Mouse (Mus musculus) forebrain, embryonic 10.5 days (tissue): Measurements from ENCODE around the gene Tpcn1. TPM values are rescaled to one million over a fixed set of nuclear protein-coding genes. Genes with fewer than 3 reads are reported as not detected.

Source experiments
- DNase-seq: peaks from one replicate; pipeline ENCODE4 v3.0.0-alpha.2; 2017; ENCODE audit warnings: low spot score; ENCODE audit errors: extremely low spot score
- H3K27ac ChIP-seq: fragments of 300-500 bp; sonication (generic); 2 replicates; pipeline ENCODE4 v1.5.1; 2016; ENCODE audit warnings: mild to moderate bottlenecking
- H3K27me3 ChIP-seq: fragments of 300-500 bp; sonication (generic); 2 replicates; pipeline ENCODE4 v1.6.1; 2016; ENCODE audit warnings: mild to moderate bottlenecking; ENCODE audit not compliant: poor library complexity, severe bottlenecking
- H3K36me3 ChIP-seq: fragments of 300-500 bp; sonication (generic); replicated peaks from 2 replicates; pipeline ENCODE4 v1.6.1; 2016; ENCODE audit warnings: mild to moderate bottlenecking, moderate library complexity
- H3K4me1 ChIP-seq: fragments of 300-500 bp; sonication (generic); 2 replicates; pipeline ENCODE4 v1.6.1; 2016
- H3K4me3 ChIP-seq: fragments of 300-500 bp; sonication (generic); 2 replicates; pipeline ENCODE4 v1.5.1; 2016; ENCODE audit warnings: mild to moderate bottlenecking, moderate library complexity
- H3K9me3 ChIP-seq: fragments of 300-500 bp; sonication (generic); 2 replicates; pipeline ENCODE4 v1.6.1; 2016; ENCODE audit warnings: mild to moderate bottlenecking, moderate library complexity
- WGBS: fragments of 180-500 bp; shearing (Covaris S2); methylation state at CpG from one replicate; pipeline ENCODE4 v1.1.7; 2016; 5-methylcytosine and 5-hydroxymethylcytosine counted together
- polyA plus RNA-seq: library from polyadenylated mRNA; unstranded; fragments of >200 nt; fragmentation: Nextera tagmentation; extraction: Ambion mirVana; gene quantifications from 2 replicates; pipeline ENCODE4 v1.2.1, GENCODE M21; 2016

Tpcn1 gene
- polyA plus RNA-seq, 1 experiment from 2014 or later = 11.7 TPM

GRCm38 (mm10) chr5:120497071-120497470, 91.4 kb downstream of the Tpcn1 start:
- no peaks in the 10 kb centered on the region for H3K9me3 ChIP-seq
- H3K27me3 ChIP-seq = no peaks in the 10 kb centered on the region
- WGBS = 93% methylated on average over 3 of the region's 3 CpGs
- H3K27ac ChIP-seq = no peak overlapping the region
- H3K4me1 ChIP-seq = peaks cover 7% of the 10 kb centered on the region
- H3K36me3 ChIP-seq = peaks cover 57% of the 10 kb centered on the region
- no peak overlapping the region for H3K4me3 ChIP-seq
- no peak for DNase-seq

GRCm38 (mm10) chr5:120495703-120496226, 92.7 kb downstream of the Tpcn1 start:
- Histone ChIP-seq H3K9me3 (no peaks in the 10 kb centered on the region), H3K36me3 (peaks cover 65% of the 10 kb centered on the region), H3K4me1 (no peaks in the 10 kb centered on the region), H3K27me3 (no peaks in the 10 kb centered on the region), H3K27ac (no peak overlapping the region), H3K4me3 (no peak overlapping the region)
- WGBS = 91% methylated on average over 13 of the region's 13 CpGs
- DNase-seq = no peak

DNA sequence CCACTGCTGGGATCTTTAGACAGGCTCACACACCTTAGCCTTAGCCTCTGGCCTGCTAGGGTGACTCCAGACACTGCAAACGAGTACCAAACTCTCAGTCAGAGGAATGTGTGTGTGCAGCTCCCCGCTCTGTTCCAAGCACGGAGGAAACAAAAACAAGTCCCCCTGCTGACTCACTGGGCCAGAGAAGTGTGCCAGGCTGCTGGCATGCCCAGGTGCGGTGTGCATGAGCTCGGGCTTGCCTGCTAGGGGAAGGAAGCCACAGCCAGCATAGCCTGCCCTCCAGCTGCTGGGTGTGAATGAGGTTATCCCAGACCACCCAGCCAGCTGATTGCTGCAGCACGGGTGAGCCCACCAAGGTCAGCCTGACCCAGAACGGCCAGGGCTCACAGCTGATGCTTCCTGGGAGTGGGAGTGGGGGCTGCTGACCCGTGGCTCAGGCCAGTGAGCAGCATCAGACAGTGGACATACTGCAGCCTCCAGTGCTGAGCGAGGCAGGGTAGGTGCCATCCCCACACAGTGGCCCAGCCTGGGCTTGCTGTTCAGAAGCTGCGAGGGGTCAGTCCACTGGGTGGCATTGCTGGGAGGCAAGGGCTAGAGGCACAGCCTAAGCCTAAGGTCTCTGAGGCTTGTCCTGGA, 93.3 kb downstream of the Tpcn1 start:
- H3K27me3 ChIP-seq = no peaks in the 10 kb centered on the region
- H3K9me3 ChIP-seq = no peaks in the 10 kb centered on the region
- H3K4me1 ChIP-seq = no peaks in the 10 kb centered on the region
- H3K27ac ChIP-seq = no peak overlapping the region
- H3K4me3 ChIP-seq = no peak overlapping the region
- no peak for DNase-seq
- peaks cover 70% of the 10 kb centered on the region for H3K36me3 ChIP-seq
- 82% methylated on average over 10 of the region's 10 CpGs for WGBS

GRCm38 (mm10) chr5:120493873-120494395, 94.5 kb downstream of the Tpcn1 start:
- 90% methylated on average over 9 of the region's 9 CpGs for WGBS
- Histone ChIP-seq H3K9me3 (no peaks in the 10 kb centered on the region), H3K27me3 (no peaks in the 10 kb centered on the region), H3K4me1 (no peaks in the 10 kb centered on the region), H3K36me3 (peaks cover 73% of the 10 kb centered on the region), H3K4me3 (no peak overlapping the region), H3K27ac (no peak overlapping the region)
- no peak for DNase-seq

DNA sequence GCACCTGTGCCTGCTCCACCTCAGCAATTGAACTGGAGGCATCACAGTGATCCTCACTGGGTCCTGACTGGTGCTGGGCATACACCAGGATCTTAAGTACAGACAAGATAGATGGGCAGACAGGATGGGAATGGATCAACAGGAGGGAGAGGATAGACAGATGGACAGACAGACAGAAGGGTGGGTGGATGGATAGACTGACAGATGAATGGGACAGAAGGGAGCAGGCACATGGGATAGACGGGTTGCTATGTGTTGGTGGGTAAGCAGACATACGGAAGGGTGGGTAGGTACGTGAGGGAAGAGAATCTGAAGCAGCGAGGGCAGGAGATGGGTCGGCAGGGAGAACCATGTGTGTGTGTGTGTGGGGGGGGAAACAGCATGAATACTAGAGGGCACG, 95.0 kb downstream of the Tpcn1 start:
- peaks cover 73% of the 10 kb centered on the region for H3K36me3 ChIP-seq
- H3K9me3 ChIP-seq = no peaks in the 10 kb centered on the region
- H3K4me3 ChIP-seq = no peak overlapping the region
- WGBS = 92% methylated on average over 6 of the region's 6 CpGs
- H3K27me3 ChIP-seq = no peaks in the 10 kb centered on the region
- no peak for DNase-seq
- no peak overlapping the region for H3K27ac ChIP-seq
- no peaks in the 10 kb centered on the region for H3K4me1 ChIP-seq

- peak; percentile 54 for DNase-seq
- no peaks in the 10 kb centered on the region for H3K4me1 ChIP-seq
- H3K27me3 ChIP-seq = no peaks in the 10 kb centered on the region
- H3K9me3 ChIP-seq = no peaks in the 10 kb centered on the region
- peaks cover 74% of the 10 kb centered on the region for H3K36me3 ChIP-seq
- 0 out of 2 replicates have a peak overlapping the region, but pooled peaks have one; percentile 3 for H3K27ac ChIP-seq
- no peak overlapping the region for H3K4me3 ChIP-seq
- 75% methylated on average over 11 of the region's 11 CpGs for WGBS
Observed at GRCm38 (mm10) chr5:120492437-120492836, 96.0 kb downstream of the Tpcn1 start.

DNA sequence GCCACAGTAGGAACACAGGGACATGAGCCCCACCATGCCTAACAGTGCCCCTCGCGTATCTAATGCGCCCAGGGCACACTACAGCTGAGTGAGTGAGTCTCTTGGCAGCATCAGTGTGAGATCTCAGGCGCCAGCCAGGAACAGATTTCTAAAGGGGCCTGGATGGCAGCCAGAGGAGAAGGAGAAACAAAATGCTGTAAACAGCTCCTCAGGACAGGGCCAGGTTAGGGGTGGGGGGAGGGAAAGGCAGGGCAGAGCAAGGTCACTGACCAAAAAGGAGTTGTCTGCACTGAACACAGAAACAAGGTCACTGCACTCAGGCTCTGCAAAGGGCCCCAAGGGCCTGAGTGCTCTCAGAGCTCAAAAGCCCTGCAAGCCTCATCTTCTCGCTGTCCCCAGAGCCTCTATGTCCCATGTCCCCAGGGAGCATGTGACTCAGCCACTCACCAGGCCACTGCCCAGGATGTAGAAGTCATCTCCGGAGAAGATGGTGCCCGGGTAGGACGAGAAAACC, 97.7 kb downstream of the Tpcn1 start:
- H3K36me3 ChIP-seq = peaks cover 79% of the 10 kb centered on the region
- no peaks in the 10 kb centered on the region for H3K27me3 ChIP-seq
- WGBS = 89% methylated on average over 8 of the region's 8 CpGs
- H3K4me1 ChIP-seq = no peaks in the 10 kb centered on the region
- H3K9me3 ChIP-seq = no peaks in the 10 kb centered on the region
- no peak for DNase-seq
- H3K27ac ChIP-seq = no peak overlapping the region
- no peak overlapping the region for H3K4me3 ChIP-seq

DNA sequence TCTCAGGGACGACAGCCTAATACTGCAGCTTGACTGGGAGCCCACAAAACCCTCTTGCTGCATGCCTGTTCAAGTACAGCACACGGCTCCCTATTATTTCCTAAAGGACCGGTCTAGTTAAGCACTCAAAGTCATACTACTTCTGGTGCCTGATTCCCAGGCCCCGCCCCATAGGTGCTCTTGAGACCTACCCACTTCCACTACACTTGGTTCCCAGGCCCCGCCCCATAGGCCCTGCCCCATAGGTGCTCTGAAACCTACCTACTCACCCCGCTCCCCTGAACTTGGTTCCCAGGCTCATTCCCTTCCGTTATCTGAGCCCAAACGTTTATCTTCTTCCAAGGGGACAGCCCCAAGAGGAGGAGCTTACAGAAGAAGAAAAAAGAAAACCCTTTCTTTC, 100.6 kb downstream of the Tpcn1 start:
- H3K27ac ChIP-seq = no peak overlapping the region
- H3K27me3 ChIP-seq = no peaks in the 10 kb centered on the region
- H3K9me3 ChIP-seq = no peaks in the 10 kb centered on the region
- no peak for DNase-seq
- H3K4me1 ChIP-seq = no peaks in the 10 kb centered on the region
- 92% methylated on average over 8 of the region's 8 CpGs for WGBS
- H3K36me3 ChIP-seq = peaks cover 78% of the 10 kb centered on the region
- no peak overlapping the region for H3K4me3 ChIP-seq

Other genes starting within 250 kb of the Tpcn1 start
- 21.3 and 24.8 TPM in 2 replicates for gene Lhx5, start 157.0 kb downstream of the Tpcn1 start, polyA plus RNA-seq
- 9.3 and 10.2 TPM in 2 replicates for gene Sdsl, start 115.9 kb downstream of the Tpcn1 start, polyA plus RNA-seq
- gene Sds, start 112.1 kb downstream of the Tpcn1 start, polyA plus RNA-seq = not detected in 2 replicates
- gene Plbd2, start 85.0 kb downstream of the Tpcn1 start, polyA plus RNA-seq = 33.0 and 35.5 TPM in 2 replicates
- 3.7 and 4.4 TPM in 2 replicates for gene Slc8b1, start 77.5 kb downstream of the Tpcn1 start, polyA plus RNA-seq
- gene Iqcd, start 343 bp upstream of the Tpcn1 start, polyA plus RNA-seq = 0.37 and 0.84 TPM in 2 replicates
- gene Rita1, start 23.9 kb upstream of the Tpcn1 start, polyA plus RNA-seq = 16.5 and 17.8 TPM in 2 replicates
- gene Ddx54, start 24.1 kb upstream of the Tpcn1 start, polyA plus RNA-seq = 63.3 and 64.1 TPM in 2 replicates
- gene Cfap73, start 45.6 kb upstream of the Tpcn1 start, polyA plus RNA-seq = not detected in 2 replicates
- 0.21 and 0.24 TPM in 2 replicates for gene Rasal1, start 60.1 kb upstream of the Tpcn1 start, polyA plus RNA-seq
- gene Dtx1, start 123.3 kb upstream of the Tpcn1 start, polyA plus RNA-seq = 1.3 and 2.0 TPM in 2 replicates
- gene Oas2, start 161.2 kb upstream of the Tpcn1 start, polyA plus RNA-seq = 0.11 TPM in 1 of 2 replicates, not detected in the other
- gene Oas3, start 189.0 kb upstream of the Tpcn1 start, polyA plus RNA-seq = 0.07 and 0.14 TPM in 2 replicates
- gene Oas1e, start 206.9 kb upstream of the Tpcn1 start, polyA plus RNA-seq = not detected in 2 replicates
- gene Oas1c, start 223.8 kb upstream of the Tpcn1 start, polyA plus RNA-seq = 0.33 and 0.41 TPM in 2 replicates